Mouse (Mus musculus): ENCODE measurements at regions not wholly inside any gene's neighbourhood (a gene's known extent, or its start where the extent isn't known, plus 50 kb on each side); places are given as distances from the start of the nearest gene placed in this dataset.

- H3K4me3 ChIP-seq: no peak overlapping the region
- WGBS: 80% methylated on average over 6 of the region's 6 CpGs
- H3K36me3 ChIP-seq (replicated peaks): no peaks in the 10 kb centered on the region
- DNase-seq (ENCODE audit: low spot score): no peak
- no peaks in the 10 kb centered on the region for H3K27me3 ChIP-seq (replicated peaks; ENCODE audit: low read depth, poor library complexity, severe bottlenecking)
- no peak overlapping the region for H3K27ac ChIP-seq (replicated peaks)
- peaks cover 12% of the 10 kb centered on the region for H3K4me1 ChIP-seq
- no peaks in the 10 kb centered on the region for H3K9me3 ChIP-seq
Measured at GRCm38 (mm10) chr2:27590511-27590910, 75.6 kb downstream of the Wdr5 start.

DNA sequence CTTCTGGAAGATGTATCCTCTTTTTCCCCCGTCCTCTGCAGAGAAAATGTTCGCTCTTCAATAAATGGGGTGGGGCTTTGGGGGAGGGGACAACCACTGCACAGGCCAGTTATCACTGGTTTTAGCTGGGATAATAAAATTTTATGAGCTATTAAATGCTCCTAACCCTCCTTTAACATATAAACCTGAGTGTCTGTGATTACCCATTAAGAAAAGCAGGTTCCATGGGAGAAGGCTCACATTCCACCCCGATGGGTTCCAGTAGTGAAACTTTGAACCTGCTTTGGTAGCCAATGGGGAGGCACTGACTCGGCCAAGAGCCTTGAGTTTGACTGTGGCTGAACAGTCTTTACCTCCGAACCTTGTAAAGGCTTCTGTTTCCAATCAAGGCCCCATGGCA is 76.7 kb downstream of the Wdr5 start:
- no peak overlapping the region for H3K4me3 ChIP-seq
- DNase-seq (ENCODE audit: low spot score): no peak
- H3K27me3 ChIP-seq (replicated peaks; ENCODE audit: low read depth, poor library complexity, severe bottlenecking): 0 out of 2 replicates have a peak, but pooled peaks cover 7% of the 10 kb centered on the region
- no peak overlapping the region; the same call in 1 of the 2 replicates for H3K27ac ChIP-seq (replicated peaks)
- H3K4me1 ChIP-seq: peaks cover 20% of the 10 kb centered on the region
- WGBS: 78% methylated on average over 5 of the region's 5 CpGs
- H3K36me3 ChIP-seq (replicated peaks): no peaks in the 10 kb centered on the region
- no peaks in the 10 kb centered on the region for H3K9me3 ChIP-seq

DNA sequence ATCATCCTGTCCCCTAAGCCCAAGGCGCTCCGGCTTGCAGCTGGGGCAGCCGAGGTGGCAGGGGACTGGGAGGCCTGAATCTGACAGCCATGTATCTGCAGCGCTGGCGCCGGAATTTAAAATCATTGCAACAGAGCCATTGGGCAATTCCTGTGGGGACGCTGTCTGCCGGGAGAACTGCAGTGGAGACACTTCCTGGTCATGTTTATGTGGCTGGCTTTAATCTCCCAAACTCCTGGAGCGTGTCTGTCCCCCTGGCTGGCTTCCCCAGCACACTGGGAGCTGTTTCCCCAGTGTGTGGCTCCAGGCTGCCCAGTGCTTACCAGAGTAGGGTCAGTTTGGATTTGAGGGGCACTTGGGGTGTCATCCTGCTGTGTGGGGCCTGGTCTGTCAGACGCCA is 78.4 kb downstream of the Wdr5 start:
- H3K27me3 ChIP-seq (replicated peaks; ENCODE audit: low read depth, poor library complexity, severe bottlenecking): 0 out of 2 replicates have a peak, but pooled peaks cover 8% of the 10 kb centered on the region
- 48% methylated on average over 10 of the region's 10 CpGs for WGBS
- H3K4me1 ChIP-seq: peaks cover 20% of the 10 kb centered on the region
- no peak overlapping the region for H3K4me3 ChIP-seq
- peak; percentile 26 for DNase-seq (ENCODE audit: low spot score)
- H3K36me3 ChIP-seq (replicated peaks): no peaks in the 10 kb centered on the region
- H3K27ac ChIP-seq (replicated peaks): peak overlapping the region; percentile 24; the same call in 1 of the 2 replicates
- 0 out of 2 replicates have a peak, but pooled peaks cover 5% of the 10 kb centered on the region for H3K9me3 ChIP-seq

GRCm38 (mm10) chr2:27595251-27595650 is 80.3 kb downstream of the Wdr5 start:
- 85% methylated on average over 4 of the region's 4 CpGs for WGBS
- Histone ChIP-seq H3K9me3 (0 out of 2 replicates have a peak, but pooled peaks cover 5% of the 10 kb centered on the region), H3K27me3 (replicated peaks; ENCODE audit: low read depth, poor library complexity, severe bottlenecking) (0 out of 2 replicates have a peak, but pooled peaks cover 8% of the 10 kb centered on the region), H3K27ac (replicated peaks) (no peak overlapping the region), H3K4me3 (no peak overlapping the region), H3K36me3 (replicated peaks) (no peaks in the 10 kb centered on the region), H3K4me1 (peaks cover 20% of the 10 kb centered on the region)
- DNase-seq (ENCODE audit: low spot score): no peak

- peaks cover 20% of the 10 kb centered on the region for H3K4me1 ChIP-seq
- DNase-seq (ENCODE audit: low spot score): no peak
- WGBS: 42% methylated on average over 2 of the region's 2 CpGs
- H3K27me3 ChIP-seq (replicated peaks; ENCODE audit: low read depth, poor library complexity, severe bottlenecking): 0 out of 2 replicates have a peak, but pooled peaks cover 8% of the 10 kb centered on the region
- H3K27ac ChIP-seq (replicated peaks): peak overlapping the region; percentile 7; the same call in 1 of the 2 replicates
- 0 out of 2 replicates have a peak, but pooled peaks cover 5% of the 10 kb centered on the region for H3K9me3 ChIP-seq
- no peak overlapping the region for H3K4me3 ChIP-seq
- no peaks in the 10 kb centered on the region for H3K36me3 ChIP-seq (replicated peaks)
Measured at GRCm38 (mm10) chr2:27596217-27596616, 80.0 kb upstream of the Rxra start.

DNA sequence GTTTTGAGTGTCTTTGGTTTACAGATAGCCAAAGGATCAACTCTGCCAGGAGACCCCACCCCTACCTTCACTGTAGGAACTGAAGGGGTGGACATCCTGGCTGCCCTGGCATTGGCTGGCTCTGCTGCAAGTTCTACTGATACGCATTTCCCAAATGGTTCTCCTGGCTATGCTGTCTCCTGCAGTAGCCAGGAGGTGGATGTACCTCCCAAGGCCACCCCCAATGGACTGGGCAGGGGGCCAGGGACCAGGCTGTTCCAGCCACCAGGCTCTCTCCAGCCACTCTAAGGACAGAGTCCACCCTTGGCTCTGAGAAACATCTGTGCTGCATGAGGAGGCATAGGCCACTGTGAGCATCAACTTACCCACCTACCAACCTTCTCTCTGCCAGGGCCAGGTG is 79.3 kb upstream of the Rxra start:
- Histone ChIP-seq H3K4me1 (peaks cover 20% of the 10 kb centered on the region), H3K4me3 (no peak overlapping the region), H3K36me3 (replicated peaks) (no peaks in the 10 kb centered on the region), H3K9me3 (0 out of 2 replicates have a peak, but pooled peaks cover 5% of the 10 kb centered on the region), H3K27me3 (replicated peaks; ENCODE audit: low read depth, poor library complexity, severe bottlenecking) (0 out of 2 replicates have a peak, but pooled peaks cover 8% of the 10 kb centered on the region), H3K27ac (replicated peaks) (no peak overlapping the region)
- DNase-seq (ENCODE audit: low spot score): no peak
- 95% methylated on average over 1 of the region's 1 CpGs for WGBS

DNA sequence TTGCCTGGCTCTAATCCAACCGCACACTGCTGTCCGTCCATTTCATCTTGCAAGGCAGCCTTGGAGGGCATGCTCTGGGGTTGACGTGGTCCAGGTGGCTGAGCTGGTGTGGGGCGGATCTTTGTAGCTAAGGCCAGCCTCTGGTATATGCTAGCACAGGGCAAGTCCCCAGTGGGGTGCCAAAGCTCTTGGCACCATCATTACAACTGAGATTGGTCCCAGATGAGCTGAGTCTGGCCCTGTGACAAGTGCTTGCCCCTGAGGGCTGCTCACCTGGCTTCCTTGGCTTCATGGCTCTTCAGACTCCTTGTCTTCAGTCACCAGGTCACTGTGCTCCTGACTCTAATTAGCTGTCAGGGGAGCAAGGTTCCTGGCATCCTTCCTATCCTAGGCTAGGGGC is 78.3 kb upstream of the Rxra start:
- Histone ChIP-seq H3K4me1 (peaks cover 23% of the 10 kb centered on the region), H3K27me3 (replicated peaks; ENCODE audit: low read depth, poor library complexity, severe bottlenecking) (peaks cover 12% of the 10 kb centered on the region), H3K4me3 (no peak overlapping the region), H3K27ac (replicated peaks) (no peak overlapping the region), H3K36me3 (replicated peaks) (no peaks in the 10 kb centered on the region), H3K9me3 (0 out of 2 replicates have a peak, but pooled peaks cover 5% of the 10 kb centered on the region)
- 91% methylated on average over 4 of the region's 4 CpGs for WGBS
- no peak for DNase-seq (ENCODE audit: low spot score)

- Histone ChIP-seq H3K4me3 (no peak overlapping the region), H3K4me1 (peaks cover 16% of the 10 kb centered on the region), H3K36me3 (replicated peaks) (no peaks in the 10 kb centered on the region), H3K27ac (replicated peaks) (no peak overlapping the region), H3K27me3 (replicated peaks; ENCODE audit: low read depth, poor library complexity, severe bottlenecking) (peaks cover 18% of the 10 kb centered on the region), H3K9me3 (0 out of 2 replicates have a peak, but pooled peaks cover 5% of the 10 kb centered on the region)
- no peak for DNase-seq (ENCODE audit: low spot score)
- WGBS: 90% methylated on average over 8 of the region's 8 CpGs
Measured at GRCm38 (mm10) chr2:27599061-27599768, 77.0 kb upstream of the Rxra start.

DNA sequence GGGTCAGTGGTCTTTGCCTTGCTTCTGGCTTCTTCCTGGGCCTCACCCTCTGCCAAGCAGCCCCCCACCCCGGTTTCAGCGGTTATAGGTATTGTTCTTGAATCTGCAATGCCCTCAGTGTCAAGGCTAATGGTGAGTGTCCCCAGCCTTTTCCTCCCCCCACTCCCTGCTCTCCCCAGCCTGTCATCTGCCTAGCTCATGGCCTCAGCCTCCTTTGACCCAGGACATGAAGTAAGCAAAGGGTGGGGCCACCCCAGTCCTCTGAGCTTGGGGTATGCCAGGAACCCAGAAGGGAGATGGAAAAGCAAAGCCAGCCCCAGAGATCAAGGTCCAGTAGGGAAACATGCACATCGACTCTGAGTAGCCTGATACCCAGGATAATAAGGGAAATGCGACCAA is 76.5 kb upstream of the Rxra start:
- Histone ChIP-seq H3K27me3 (replicated peaks; ENCODE audit: low read depth, poor library complexity, severe bottlenecking) (peaks cover 18% of the 10 kb centered on the region), H3K9me3 (0 out of 2 replicates have a peak, but pooled peaks cover 5% of the 10 kb centered on the region), H3K4me1 (peaks cover 16% of the 10 kb centered on the region), H3K27ac (replicated peaks) (no peak overlapping the region), H3K36me3 (replicated peaks) (no peaks in the 10 kb centered on the region), H3K4me3 (no peak overlapping the region)
- 77% methylated on average over 4 of the region's 4 CpGs for WGBS
- DNase-seq (ENCODE audit: low spot score): no peak

DNA sequence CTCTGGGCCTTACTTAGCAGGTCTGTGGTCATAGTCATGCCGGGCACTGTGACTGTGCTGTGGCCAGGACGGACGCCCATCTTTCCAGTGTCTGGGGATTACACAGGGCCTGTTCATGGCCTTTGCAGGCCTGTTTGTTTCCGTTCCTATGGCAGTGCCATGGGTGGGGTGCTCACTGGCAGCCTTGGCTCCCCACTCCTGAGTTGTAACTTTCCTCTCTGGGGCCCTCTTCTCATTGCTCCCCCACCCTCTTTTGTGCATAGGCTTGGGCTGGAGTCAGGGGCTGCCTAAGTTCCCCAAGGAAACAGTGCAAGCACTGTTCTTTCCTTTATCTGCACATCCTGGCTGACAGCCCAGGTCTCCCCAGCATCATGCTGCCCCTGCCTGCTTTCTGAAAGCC is 72.9 kb upstream of the Rxra start:
- no peak for DNase-seq (ENCODE audit: low spot score)
- Histone ChIP-seq H3K9me3 (no peaks in the 10 kb centered on the region), H3K27me3 (replicated peaks; ENCODE audit: low read depth, poor library complexity, severe bottlenecking) (peaks cover 18% of the 10 kb centered on the region), H3K4me3 (no peak overlapping the region), H3K27ac (replicated peaks) (no peak overlapping the region; the same call in 1 of the 2 replicates), H3K4me1 (0 out of 2 replicates have a peak, but pooled peaks cover 8% of the 10 kb centered on the region), H3K36me3 (replicated peaks) (no peaks in the 10 kb centered on the region)
- WGBS: 92% methylated on average over 4 of the region's 4 CpGs

GRCm38 (mm10) chr2:27604588-27604987 is 71.7 kb upstream of the Rxra start:
- DNase-seq (ENCODE audit: low spot score): no peak
- Histone ChIP-seq H3K9me3 (no peaks in the 10 kb centered on the region), H3K27ac (replicated peaks) (no peak overlapping the region), H3K4me1 (0 out of 2 replicates have a peak, but pooled peaks cover 8% of the 10 kb centered on the region), H3K27me3 (replicated peaks; ENCODE audit: low read depth, poor library complexity, severe bottlenecking) (peaks cover 18% of the 10 kb centered on the region), H3K36me3 (replicated peaks) (no peaks in the 10 kb centered on the region), H3K4me3 (no peak overlapping the region)
- WGBS: 61% methylated on average over 3 of the region's 3 CpGs

DNA sequence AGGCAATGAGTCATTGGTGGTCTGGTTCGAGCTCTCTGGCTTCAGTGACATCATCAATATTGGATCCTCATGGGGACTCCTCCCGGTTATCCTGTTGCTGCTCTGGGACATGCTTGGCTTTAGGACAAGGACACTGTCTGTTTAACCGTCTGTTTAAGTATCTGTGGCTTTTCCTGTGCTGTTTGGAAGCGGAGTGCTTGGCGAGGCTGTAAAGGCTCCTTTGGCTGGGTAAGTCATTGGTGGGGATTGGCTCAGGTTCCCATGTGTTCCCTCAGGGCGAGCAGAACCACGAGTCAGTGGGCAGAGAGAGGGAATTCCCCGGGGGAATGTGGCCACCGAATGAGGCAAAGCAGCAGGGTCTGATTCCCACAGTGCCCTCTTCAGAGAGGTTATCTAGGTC is 69.4 kb upstream of the Rxra start:
- Histone ChIP-seq H3K4me1 (0 out of 2 replicates have a peak, but pooled peaks cover 8% of the 10 kb centered on the region), H3K9me3 (no peaks in the 10 kb centered on the region), H3K27me3 (replicated peaks; ENCODE audit: low read depth, poor library complexity, severe bottlenecking) (peaks cover 18% of the 10 kb centered on the region), H3K36me3 (replicated peaks) (no peaks in the 10 kb centered on the region), H3K4me3 (no peak overlapping the region), H3K27ac (replicated peaks) (no peak overlapping the region)
- WGBS: 71% methylated on average over 9 of the region's 9 CpGs
- DNase-seq (ENCODE audit: low spot score): no peak

- Histone ChIP-seq H3K27me3 (replicated peaks; ENCODE audit: low read depth, poor library complexity, severe bottlenecking) (peaks cover 6% of the 10 kb centered on the region; the same call in 1 of the 2 replicates), H3K4me1 (peaks cover 13% of the 10 kb centered on the region), H3K4me3 (no peak overlapping the region), H3K9me3 (no peaks in the 10 kb centered on the region), H3K36me3 (replicated peaks) (no peaks in the 10 kb centered on the region), H3K27ac (replicated peaks) (no peak overlapping the region)
- no peak for DNase-seq (ENCODE audit: low spot score)
- 60% methylated on average over 3 of the region's 3 CpGs for WGBS
Measured at GRCm38 (mm10) chr2:27621741-27622140, 54.5 kb upstream of the Rxra start.

All from embryonic facial prominence, embryonic 10.5 days (tissue).